Mouse (Mus musculus) urinary bladder, postnatal 25 days (tissue): ENCODE results near the gene Ovol1.
A peak's percentile ranks its signal among the peaks of the same experiment; 100 is the strongest.

Source experiments
- DNase-seq: peaks from one replicate; pipeline ENCODE4 v3.0.0; 2022; ENCODE audit warnings: low spot score

The Ovol1 gene

DNA sequence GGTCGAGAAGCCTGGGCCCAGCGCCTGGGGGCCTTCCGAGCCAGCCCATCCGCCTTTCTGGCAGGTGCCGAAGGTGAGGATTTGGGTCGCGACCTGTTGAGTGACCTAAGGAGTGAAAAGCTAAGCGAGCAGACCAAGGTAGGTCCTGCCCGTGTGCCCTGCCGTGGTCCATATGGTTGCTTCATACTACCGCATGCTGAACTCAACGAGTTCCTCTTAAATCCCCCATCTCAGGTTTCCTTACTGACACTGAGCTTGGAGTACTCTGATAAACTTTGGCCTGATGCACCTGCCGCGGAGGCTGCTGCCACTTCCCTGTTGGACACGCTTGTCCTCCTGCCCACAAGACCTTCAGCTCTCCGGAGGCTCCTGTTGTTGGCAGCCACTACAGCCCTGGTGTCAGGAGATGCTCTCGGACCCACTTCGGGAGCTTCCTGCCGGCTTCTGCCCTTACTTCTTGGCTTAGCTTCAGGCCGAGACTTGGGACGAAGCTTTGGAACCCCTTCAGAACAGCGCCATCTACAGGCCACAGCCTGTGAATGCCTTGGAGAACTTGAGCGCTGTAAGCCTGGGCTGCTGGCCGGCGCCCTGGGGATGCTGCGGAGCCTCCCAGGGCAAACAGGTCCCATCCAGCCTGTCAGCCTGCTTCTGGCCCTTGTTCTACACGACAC lies 8.2 kb upstream of the Ovol1 start:
- DNase-seq: peak; percentile 83

DNA sequence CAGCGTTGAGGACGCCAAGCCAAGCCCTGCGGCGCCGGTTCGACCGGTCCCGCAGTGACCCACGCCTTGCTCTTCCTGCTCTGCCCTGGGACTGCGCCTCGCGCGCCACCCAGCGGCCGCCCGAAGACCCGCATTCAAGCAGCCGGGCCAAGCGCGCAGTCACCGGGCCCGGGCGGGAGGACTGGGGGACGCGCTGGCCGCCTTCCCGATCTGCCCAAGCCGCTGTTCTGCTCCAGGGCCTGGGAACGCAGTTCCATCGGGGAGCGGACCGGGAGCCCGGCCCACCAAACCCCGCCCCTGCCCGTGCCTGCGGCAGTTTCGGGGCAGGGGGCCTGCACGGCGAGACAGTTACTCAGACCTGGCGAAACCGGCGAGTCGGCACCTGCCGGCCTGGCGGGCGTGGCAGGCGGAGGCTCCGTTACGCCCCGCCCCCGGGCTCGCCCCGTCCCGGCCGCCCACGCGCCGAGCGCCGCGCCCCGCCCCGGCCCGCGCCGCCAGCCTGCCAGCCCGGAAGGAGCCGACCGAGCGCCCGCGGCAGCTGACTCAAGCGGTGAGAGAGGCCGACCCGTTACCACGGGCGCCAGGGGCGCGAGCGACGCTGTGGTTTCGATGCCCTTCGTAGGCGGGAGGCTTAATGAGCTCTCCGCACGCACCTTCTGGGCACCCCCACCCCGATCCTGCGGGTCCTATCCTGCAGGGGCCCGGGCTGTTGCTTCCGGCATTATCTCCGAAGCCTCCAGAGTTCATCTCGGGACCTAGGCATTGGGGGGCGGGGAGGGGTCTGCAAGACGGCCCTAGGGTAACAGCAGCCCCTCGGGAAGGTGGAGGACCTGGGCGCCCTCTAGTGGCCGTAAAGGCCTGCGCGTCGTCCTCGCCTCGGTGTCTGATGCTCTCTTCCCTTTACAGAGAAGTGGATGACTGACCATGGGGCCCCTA lies 7.4 kb upstream of the Ovol1 start, which contains the start of gene Ap5b1:
Gene Ap5b1 (plus strand): TSS at position 492 of the 936 bp plus-strand sequence.
- peak; percentile 89 for DNase-seq

DNA sequence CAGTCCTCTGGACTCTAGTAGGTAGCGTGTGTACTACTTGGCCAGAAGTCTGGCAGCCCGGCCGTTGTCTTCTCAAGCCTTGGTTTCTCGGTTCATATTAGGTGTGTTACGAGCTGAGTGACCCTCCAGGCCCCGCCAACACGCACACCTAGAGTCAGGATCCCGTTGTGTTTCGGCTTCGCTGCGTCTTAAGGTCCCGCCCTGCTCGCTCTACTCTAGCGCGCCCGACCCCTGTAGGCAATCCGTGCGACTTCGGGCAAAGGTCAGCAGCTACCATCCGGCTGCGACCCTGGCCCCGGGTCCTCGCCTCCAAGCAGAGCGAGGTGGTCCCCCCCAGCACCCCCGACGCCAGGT lies 6.7 kb upstream of the Ovol1 start:
- DNase-seq: no peak

DNA sequence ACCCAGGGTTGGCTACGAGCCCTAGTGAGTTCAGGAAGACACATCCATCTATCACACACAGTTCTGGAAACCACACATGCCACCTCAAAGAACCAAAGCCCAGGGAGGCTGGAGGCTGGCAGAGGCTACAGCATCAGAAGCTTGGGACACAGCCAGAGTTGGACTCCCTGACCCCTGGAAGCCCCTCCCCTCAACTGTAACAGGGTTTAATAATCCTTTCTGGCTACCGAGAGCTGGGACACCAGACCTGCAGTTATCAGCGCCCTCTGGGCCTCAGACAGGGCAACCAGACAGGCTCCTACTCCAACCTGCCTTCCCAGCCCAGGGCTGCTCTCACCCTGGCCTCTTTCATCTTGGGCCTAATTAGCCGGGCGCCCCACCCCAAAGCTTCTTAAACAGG lies 5.9 kb upstream of the Ovol1 start:
- DNase-seq: no peak

DNA sequence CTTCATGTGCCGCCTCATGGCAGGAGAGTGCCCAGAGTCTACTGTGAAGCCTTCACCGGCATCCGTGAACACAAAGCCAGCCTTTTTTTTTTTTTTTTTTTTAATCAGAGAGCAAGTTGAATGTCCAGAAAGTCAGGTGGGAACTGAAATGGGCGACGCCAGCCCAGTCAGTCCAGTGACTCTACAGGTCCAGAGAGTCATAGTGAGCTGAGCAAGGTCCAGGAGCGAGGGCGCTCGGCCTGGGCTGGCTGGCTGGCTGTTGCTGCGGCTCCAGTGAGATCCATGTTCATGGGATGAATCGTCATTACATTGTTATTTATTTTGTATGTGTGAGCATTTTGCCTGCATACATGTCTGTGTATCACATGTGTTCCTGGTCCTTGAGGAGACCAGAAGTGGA lies 2.3 kb upstream of the Ovol1 start:
- no peak for DNase-seq

DNA sequence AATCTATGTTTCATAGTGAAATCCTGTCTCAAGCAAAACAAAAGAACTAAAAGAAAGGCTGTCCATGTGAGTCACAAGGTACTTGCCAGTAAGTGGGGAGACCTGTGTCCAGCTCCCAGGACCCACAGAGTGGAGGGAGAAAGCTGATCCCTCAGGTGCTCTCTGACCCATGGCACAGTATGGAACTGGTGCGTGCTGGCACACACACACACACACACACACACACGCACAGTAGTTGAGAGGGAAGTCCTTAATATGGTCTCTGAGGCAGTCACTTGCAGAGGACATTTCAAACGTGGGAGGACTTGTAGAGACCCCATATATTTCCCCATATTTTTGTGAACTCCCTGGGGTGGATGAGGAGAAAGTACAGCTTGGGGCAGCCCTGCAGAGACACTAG lies 1.4 kb upstream of the Ovol1 start:
- DNase-seq: no peak

DNA sequence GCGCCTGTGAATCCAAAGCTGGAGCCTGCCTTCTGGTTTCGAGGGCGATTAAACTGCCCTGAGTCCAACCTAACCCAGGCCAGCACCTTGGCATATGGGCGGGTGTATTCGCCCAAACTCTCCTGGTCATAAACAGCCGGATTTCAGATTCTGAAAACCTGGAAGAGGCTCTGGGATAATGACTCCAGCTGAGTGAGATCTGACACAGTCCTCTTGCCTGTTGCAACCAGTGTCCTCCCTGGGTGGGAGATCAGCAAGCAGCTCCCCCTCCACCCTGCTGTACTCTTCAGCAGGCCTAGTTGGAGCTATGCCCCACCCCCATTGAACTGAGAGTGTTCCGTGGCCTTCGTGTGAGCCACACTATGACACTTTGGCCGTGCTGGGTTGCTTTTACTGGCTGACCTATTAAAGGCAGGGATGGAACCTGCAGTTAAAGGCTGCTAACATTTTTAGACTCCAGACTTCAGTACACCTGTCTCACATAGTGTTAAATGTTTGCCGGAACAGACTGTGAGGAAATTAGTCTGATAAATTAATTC lies 875 bp upstream of the Ovol1 start:
- DNase-seq: no peak

DNA sequence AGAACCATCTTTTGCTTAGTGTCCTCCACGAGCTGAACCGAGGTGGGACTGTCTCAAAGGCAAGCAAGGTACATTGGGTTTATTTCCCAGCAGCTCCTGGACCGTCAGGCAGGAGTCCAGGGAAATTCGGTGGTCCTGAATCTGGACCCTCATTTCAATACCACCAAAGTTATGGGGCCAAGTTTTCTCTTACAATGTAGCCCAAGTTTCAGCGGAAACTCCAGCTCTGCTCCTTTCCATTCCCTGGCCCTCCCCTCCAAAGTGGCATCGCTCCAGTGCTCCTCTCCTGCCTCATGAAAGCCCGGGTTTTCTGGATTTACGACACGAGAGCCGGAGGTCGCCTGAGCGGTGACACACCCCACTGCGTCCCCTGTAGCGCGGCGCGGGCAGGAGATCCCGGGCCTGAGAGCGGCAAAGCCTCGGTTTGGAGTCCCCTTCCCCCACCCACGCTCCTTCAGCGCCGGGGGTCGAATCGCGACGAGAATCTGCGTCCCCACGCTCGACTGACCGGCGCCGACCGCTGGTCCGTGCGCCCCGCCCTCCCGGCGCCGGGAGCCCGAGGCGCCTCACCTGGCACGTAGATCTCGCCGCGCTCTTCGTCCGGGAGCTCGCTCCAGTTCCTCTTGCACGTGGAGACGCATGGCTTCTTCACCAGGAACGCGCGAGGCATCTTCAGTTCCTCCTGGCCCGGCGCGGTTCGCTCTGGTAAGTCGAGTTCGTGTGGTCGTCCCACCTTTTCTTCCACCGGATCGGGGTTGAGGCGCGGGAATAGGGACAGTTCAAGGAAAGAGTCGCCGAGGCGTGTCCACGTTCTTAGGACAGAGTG lies 602 bp downstream of the Ovol1 start:
- DNase-seq: peak; percentile 23

DNA sequence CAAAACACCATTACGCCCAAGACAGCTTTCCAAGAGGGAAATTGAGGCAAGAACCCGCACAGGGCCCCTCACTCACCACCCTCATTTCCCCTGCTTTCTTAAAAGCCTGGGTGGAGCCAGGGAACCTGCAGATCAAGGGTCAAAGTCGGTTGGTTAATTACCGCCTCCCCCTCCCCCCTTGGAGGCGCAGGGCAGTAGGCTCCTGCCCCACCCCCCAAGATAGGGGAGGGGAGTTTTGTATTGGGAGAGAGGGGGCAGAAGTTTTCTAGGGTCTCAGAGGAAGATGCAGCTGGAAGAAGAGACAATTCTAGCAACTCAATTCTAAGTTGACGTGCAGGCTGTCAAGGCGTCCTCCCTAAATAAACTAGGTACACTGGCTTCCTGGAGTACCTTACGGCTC lies 1.2 kb downstream of the Ovol1 start:
- no peak for DNase-seq

DNA sequence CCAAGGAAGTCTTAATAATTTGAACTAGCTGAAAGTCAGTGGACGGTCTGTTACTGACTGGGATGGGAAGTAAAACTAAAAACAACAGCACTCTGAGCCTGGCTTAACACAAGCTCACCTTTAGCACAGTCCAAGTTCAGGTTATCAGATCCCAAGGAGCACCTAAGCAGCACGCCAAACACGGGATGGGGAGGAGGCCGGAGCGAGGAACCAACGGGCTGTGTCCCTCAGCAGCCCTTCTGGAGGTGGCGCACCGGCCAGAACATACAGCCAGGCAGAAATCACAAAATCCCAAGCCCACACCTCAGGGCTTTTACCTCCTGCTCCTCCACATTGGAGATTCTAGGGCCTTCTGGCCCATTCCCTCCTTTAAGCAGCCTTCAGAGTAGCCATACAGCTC lies 1.7 kb downstream of the Ovol1 start:
- peak; percentile 18 for DNase-seq

DNA sequence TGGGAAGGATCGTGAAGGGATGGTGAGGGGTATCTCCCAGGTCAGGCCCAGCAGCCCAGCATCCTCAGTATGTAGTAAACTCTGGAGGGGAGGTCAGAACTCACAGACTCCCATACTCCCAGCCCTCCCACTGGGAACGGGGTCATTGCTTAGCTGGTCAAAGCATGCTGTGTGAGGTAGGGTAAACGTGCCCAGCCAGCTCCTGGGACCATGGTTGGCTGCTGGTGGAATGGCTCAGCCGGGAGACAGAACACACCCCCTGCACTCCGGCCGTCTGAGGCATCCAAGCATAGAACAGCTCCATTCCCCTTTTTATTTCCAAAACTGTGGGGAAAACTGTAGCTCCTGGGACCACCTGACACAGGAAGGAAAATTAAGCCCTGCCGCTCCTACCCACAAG lies 2.3 kb downstream of the Ovol1 start:
- DNase-seq: no peak

DNA sequence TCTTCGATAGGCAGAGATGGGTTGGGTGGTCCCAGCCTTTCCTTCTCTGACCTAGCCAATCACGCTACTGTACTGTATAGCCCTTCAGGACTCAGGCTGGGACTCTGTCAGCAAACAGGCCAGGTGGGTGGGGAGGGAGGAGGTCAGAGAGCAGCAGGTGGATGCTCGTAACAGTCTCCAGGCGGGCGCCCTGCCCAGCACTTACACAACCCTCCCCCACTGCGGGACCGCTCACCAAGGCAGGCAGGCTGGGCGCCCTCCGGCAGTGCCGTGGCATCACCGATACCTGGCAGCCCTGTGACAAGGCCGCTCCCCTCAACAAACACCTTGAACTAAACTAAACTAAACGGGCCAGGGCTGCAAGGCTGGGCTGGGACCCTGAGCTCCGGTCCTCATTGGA lies 6.2 kb downstream of the Ovol1 start:
- DNase-seq: no peak

DNA sequence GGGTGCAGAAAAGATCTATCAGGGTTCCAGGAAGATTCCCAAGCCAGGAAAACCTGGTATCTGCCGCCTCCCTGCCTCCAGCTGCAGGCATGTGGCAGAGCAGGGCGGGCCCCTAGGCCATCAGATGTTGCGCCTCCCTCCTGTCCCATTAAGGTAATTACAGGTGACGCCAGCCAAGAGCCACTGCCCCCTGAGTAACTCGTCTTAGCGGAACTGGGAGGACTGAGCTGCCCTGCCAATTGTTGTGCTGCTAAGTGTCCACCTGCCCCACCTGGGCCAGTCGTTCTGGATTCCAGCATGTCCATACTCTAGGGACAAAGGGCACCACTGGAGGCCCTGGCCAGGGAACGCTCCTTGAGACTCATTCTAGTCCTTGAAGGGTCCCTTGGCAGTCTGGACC lies 6.6 kb downstream of the Ovol1 start:
- no peak for DNase-seq

DNA sequence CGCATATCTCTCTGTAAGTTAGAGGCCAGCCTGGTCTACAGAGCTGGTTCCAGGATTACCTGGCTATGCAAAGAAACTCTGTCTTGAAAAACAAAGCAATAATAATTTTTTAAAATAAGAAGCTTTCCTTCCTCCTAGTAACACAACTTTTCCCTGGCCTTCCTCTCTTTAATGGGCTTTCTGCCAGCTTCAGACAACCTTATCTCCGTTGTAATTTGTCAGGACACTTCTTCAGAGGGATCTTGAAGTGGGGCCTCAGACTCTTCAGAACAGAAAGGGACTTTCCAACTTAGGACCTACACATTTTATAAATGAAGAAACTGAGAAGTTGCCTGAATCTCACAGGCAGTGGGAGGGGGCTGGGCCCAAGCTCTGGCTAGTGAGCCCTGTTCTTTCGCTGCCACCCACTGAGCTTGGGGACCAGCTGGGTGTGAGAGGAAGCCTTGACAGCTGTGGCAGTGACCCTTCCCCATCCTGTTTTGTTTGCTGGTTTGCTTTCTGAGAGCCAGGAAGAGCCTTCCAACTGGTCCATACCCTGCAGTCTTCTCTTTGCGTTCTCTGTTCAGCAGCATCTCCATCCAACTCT lies 12.9 kb downstream of the Ovol1 start:
- no peak for DNase-seq

DNA sequence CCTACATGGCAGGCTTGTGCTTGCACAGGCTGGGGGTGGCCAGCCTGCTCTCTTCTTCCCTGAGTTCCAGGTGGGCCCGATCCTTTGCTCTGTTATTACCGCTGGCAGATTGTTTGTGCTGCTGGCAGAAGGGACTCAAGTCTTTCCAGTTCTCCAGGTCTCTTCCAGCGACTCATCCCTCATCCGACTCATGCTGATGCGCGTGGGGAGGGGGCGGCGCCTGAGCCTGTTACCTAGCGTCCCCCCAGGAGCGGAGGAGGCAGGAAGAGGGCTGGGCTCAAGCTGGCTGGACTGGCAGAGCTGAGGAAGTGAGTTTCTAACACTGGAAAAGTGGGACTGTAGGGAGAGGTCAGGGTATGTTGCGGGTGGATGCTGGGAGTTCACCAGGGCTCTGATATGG lies 16.4 kb downstream of the Ovol1 start:
- DNase-seq: no peak

DNA sequence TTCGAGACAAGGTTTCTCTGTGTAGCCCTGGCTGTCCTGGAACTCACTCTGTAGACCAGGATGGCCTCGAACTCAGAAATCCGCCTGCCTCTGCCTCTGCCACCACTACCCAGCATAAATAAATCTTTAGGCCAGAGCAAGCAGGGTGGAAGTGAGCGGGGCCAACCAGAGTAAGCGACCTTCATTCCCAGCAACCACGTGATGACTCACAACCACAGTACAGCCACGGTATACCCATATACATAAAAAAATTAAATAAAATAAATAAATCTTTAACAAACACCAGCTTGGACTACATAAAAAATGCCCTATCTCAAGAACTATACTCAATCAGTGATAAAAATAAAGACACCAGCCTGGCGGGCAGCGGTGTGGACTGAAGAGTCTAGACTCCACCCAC lies 17.1 kb downstream of the Ovol1 start:
- no peak for DNase-seq

DNA sequence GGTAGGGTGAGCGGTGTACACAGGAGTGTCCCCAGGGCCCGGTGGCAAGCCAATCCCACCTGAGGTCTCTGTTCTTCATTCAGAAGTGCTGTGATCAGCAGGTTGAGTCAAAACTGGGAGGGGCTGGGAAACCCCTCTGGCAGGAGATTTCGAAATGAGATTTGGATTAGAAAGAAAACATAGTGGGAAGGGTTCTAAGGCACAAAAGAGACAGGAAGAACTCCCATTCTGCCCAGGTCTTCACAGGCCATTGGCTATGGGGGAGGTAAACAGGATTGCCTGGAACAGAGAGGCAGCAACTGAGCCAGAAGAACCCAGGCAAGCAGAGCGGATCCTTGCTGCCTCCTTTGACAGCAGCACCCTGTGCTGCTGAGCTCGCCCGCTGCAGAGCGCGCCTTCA lies 21.7 kb downstream of the Ovol1 start:
- DNase-seq: no peak

DNA sequence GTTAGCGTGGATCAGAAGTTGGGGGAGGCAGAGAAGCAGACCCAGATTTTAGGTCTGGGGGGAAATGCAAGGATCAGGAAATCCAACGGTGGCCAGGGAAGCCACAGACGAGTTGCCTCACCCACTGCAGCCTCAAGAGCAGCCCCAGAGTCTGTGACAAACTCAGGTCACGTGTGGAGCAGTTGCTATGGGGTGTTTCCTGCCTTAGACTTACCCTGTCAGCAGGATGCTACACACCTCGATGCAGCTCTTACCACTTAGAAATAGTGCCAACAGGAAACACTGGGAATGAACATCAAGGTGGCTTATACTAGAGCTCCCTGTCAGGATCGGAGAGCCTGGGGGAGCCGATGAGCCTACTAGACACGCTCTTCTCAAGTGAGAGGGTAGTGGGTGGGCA lies 27.9 kb downstream of the Ovol1 start:
- no peak for DNase-seq

DNA sequence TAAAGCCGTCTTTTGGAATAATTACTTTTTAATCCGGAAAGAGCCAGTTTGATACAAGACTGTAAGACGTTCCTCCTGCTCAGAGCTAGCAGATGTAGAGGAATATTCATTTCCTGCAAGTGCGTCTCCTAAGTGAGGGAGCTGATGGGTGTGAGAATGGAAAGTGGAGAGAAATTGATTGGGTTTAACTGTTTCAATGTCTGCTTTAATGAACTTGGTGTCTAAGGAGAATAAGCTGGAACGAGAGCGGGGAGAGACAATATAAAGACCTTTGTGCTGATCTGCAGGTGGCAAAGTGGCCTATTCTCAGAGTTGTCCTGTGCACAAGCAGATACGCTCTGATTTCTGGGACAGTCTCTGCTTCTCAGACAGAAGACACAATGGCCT lies 30.3 kb downstream of the Ovol1 start:
- DNase-seq: no peak

DNA sequence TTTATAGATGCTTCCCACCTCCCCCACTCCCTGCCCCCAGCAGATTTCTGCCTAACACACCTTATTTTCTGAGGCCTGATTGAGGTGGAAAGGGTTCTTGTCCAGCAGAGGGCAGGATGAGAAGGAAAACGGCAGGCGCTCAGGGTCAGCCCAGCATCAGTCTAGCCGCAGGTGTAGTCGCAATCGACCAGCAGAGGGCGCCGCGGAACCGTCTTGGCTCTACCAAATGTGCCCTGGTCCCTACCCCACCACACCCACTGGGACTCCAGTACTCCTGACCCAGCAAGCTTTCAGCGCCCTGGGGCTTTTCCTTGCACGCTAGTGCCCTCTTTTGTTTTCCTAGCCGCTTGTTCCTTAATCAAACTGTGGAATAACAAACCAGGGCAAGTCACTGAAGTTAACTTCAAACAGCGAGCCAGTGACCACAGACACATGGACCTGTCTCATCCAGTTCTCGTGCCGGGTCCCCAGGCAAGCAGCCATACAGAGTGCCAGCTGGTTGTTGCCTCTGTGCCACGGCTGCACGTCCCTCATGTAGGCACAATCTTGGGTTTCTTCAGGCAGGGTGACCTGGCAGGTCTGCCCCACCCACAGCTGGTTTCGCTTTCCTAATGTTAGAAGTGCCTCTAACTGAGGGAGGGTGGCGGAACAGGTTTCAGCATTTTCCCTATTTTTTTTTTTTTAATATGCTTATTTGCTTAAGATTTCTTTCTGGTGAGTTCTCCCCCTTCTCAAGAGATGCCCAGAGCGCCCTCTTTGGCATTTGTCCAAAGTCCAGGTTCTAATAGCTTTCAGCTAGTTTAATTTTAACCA lies 30.9 kb downstream of the Ovol1 start:
- DNase-seq: peak; percentile 99

DNA sequence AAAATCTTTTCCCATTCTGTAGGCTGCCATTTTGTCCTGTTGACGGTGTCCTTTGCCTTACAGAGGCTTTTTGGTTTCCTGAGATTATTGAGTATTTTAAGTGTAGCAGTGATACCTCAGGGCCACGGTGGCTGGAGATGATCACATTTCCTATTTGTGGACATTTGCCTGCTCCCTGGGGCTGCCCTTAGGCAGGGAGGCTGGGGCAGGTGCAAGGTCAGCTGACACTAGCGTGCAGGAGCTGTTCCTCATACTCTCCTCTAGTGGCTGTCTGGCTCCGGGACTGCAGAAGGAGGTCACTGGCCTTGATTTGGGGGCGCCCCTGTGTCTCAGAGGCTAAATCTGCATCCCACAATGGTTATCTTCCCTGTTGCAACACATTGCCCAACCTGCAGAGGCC lies 35.2 kb downstream of the Ovol1 start:
- DNase-seq: no peak
